Mouse (Mus musculus) layer of hippocampus, adult 8-10 months (tissue): ENCODE results near the gene Ugt1a5. TPM values are rescaled to one million over a fixed set of nuclear protein-coding genes. Genes with fewer than 3 reads are reported as not detected.

Experiments
- DNase-seq, 2 experiments: peaks; one replicate each; pipeline ENCODE4 v3.0.0; 2022; ENCODE audit warnings: low spot score in 2 of 2
- total RNA-seq, 4 experiments: library from RNA; stranded (reverse); gene quantifications; 2 replicates each; pipeline ENCODE4 v1.2.4; 2022

Gene Ugt1a5
- total RNA-seq, 4 experiments from 2014 or later: 0.65 TPM; not detected in 3

- DNase-seq: no peak
Observed at GRCm38 (mm10) chr1:88195687-88196086, 29.9 kb downstream of the Ugt1a5 start.

- DNase-seq: no peak
Observed at GRCm38 (mm10) chr1:88197443-88197842, 31.6 kb downstream of the Ugt1a5 start.

GRCm38 (mm10) chr1:88199996-88200395 is 34.2 kb downstream of the Ugt1a5 start:
- no peak for DNase-seq

GRCm38 (mm10) chr1:88200456-88200855 is 34.6 kb downstream of the Ugt1a5 start, which contains the start of gene Ugt1a2:
Gene Ugt1a2, plus strand, starts transcription at chr1:88200601.
- no peak for DNase-seq

GRCm38 (mm10) chr1:88205294-88205922 is 39.6 kb downstream of the Ugt1a5 start, which contains the start of gene Dnajb3:
Gene Dnajb3, minus strand, starts transcription at chr1:88205782.
- DNase-seq: peak; percentile 78 to 82

- no peak for DNase-seq
Observed at GRCm38 (mm10) chr1:88206843-88207479, 41.1 kb downstream of the Ugt1a5 start.

GRCm38 (mm10) chr1:88211812-88212211 is 46.0 kb downstream of the Ugt1a5 start, which contains the start of gene Ugt1a1:
Gene Ugt1a1, plus strand, starts transcription at chr1:88211959.
- no peak for DNase-seq

GRCm38 (mm10) chr1:88212341-88213045 is 46.7 kb downstream of the Ugt1a5 start:
- DNase-seq: no peak

GRCm38 (mm10) chr1:88213061-88213460 is 47.2 kb downstream of the Ugt1a5 start:
- no peak for DNase-seq

GRCm38 (mm10) chr1:88213766-88214461 is 48.1 kb downstream of the Ugt1a5 start:
- DNase-seq: no peak

- peak in 1 of 2 experiments; percentile 5 for DNase-seq
Observed at GRCm38 (mm10) chr1:88214462-88214952, 48.7 kb downstream of the Ugt1a5 start.

GRCm38 (mm10) chr1:88215466-88216380 is 49.9 kb downstream of the Ugt1a5 start:
- no peak for DNase-seq

- DNase-seq: no peak
Observed at GRCm38 (mm10) chr1:88216551-88216950, 50.7 kb downstream of the Ugt1a5 start.

GRCm38 (mm10) chr1:88217144-88217543 is 51.3 kb downstream of the Ugt1a5 start:
- no peak for DNase-seq

GRCm38 (mm10) chr1:88217576-88217975 is 51.8 kb downstream of the Ugt1a5 start:
- DNase-seq: no peak

GRCm38 (mm10) chr1:88218051-88218450 is 52.2 kb downstream of the Ugt1a5 start:
- peak in 1 of 2 experiments; percentile 9 for DNase-seq

- no peak for DNase-seq
Observed at GRCm38 (mm10) chr1:88218591-88218990, 52.8 kb downstream of the Ugt1a5 start.

- DNase-seq: no peak
Observed at GRCm38 (mm10) chr1:88219054-88219453, 53.2 kb downstream of the Ugt1a5 start.

- no peak for DNase-seq
Observed at GRCm38 (mm10) chr1:88220336-88220735, 54.5 kb downstream of the Ugt1a5 start.

GRCm38 (mm10) chr1:88222216-88222615 is 56.4 kb downstream of the Ugt1a5 start:
- DNase-seq: no peak
